Mouse (Mus musculus) kidney, postnatal 0 days (tissue): ENCODE data around the gene Tubgcp3. TPM values are rescaled to one million over a fixed set of nuclear protein-coding genes. Genes with fewer than 3 reads are reported as not detected.
A peak's percentile ranks its signal among the peaks of the same experiment; 100 is the strongest.

Experiments
- ATAC-seq: fragments of 200-750 bp; cut with Nextera tagmentation; replicated peaks from 2 replicates; pipeline ENCODE4 v1.8.0; 2017; ENCODE audit warnings: low read depth, moderate number of reproducible peaks, moderate TSS enrichment, moderate library complexity; ENCODE audit not compliant: low FRiP score
- DNase-seq: peaks from one replicate; pipeline ENCODE4 v3.0.0-alpha.2; 2016; ENCODE audit warnings: low spot score
- H3K27ac ChIP-seq: fragments of 300-500 bp; sonication (generic); 2 replicates; pipeline ENCODE4 v1.5.1; 2014; ENCODE audit warnings: mild to moderate bottlenecking
- H3K27me3 ChIP-seq: fragments of 300-500 bp; sonication (generic); 2 replicates; pipeline ENCODE4 v1.6.1; 2014; ENCODE audit warnings: low read length, mixed read lengths; ENCODE audit not compliant: insufficient read depth
- H3K36me3 ChIP-seq: fragments of 300-500 bp; sonication (generic); 2 replicates; pipeline ENCODE4 v1.6.1; 2014; ENCODE audit warnings: low read length, mixed read lengths; ENCODE audit not compliant: insufficient read depth
- H3K4me1 ChIP-seq: fragments of 300-500 bp; sonication (generic); replicated peaks from 2 replicates; pipeline ENCODE4 v1.6.1; 2014; ENCODE audit warnings: antibody characterized with exemption, low read length, mixed read lengths; ENCODE audit not compliant: insufficient read depth
- H3K4me2 ChIP-seq: fragments of 300-500 bp; sonication (generic); 2 replicates; pipeline ENCODE4 v1.6.1; 2014; ENCODE audit warnings: mild to moderate bottlenecking, low read length, moderate library complexity, mixed read lengths
- H3K4me3 ChIP-seq: fragments of 300-500 bp; sonication (generic); replicated peaks from 2 replicates; pipeline ENCODE4 v1.5.1; 2014; ENCODE audit warnings: low read depth, low read length
- H3K9ac ChIP-seq: fragments of 300-500 bp; sonication (generic); 2 replicates; pipeline ENCODE4 v1.6.1; 2014; ENCODE audit warnings: low read depth, low read length
- H3K9me3 ChIP-seq: fragments of 300-500 bp; sonication (generic); replicated peaks from 2 replicates; pipeline ENCODE4 v1.6.1; 2016; ENCODE audit warnings: low read length, inconsistent platforms, mixed read lengths
- CTCF ChIP-seq: IDR thresholded peaks from 2 replicates; pipeline ENCODE4 v1.5.1; 2016; ENCODE audit warnings: antibody characterized with exemption, low read depth, mild to moderate bottlenecking, moderate library complexity
- WGBS: fragments of 180-500 bp; shearing (Covaris S2); extraction: QIAGEN DNeasy Blood & Tissue Kit; methylation state at CpG from one replicate; pipeline ENCODE4 v1.1.7; 2014; 5-methylcytosine and 5-hydroxymethylcytosine counted together
- polyA plus RNA-seq: library from polyadenylated mRNA; unstranded; fragments of >200 nt; fragmentation: Nextera tagmentation; extraction: Ambion mirVana; gene quantifications from 2 replicates; pipeline ENCODE4 v1.2.1, GENCODE M21; 2015

Tubgcp3 gene
- polyA plus RNA-seq, 1 experiment from 2014 or later, result 28.4 TPM

- Histone ChIP-seq H3K4me1 (no peaks in the 10 kb centered on the region), H3K36me3 (peaks cover 33% of the 10 kb centered on the region), H3K4me2 (no peak overlapping the region)
These were observed 25.5 kb downstream of the Tubgcp3 start for GRCm38 (mm10) chr8:12646536-12646935.

GRCm38 (mm10) chr8:12644894-12645293 lies 27.2 kb downstream of the Tubgcp3 start:
- DNase-seq (peak; percentile 20), ATAC-seq (no peak)
- Histone ChIP-seq H3K36me3 (peaks cover 39% of the 10 kb centered on the region), H3K9me3 (no peaks in the 10 kb centered on the region), H3K27me3 (no peaks in the 10 kb centered on the region), H3K4me2 (no peak overlapping the region), H3K27ac (no peak overlapping the region), H3K4me1 (no peaks in the 10 kb centered on the region), H3K4me3 (no peak overlapping the region), H3K9ac (no peak overlapping the region)
- TF ChIP-seq CTCF, result peak; percentile 15; the same call in 1 of the 2 replicates
- WGBS, result 36% methylated on average over 7 of the region's 7 CpGs

More at GRCm38 (mm10) chr8:12646536-12646935, 25.5 kb downstream of the Tubgcp3 start:
- DNase-seq (no peak), ATAC-seq (0 out of 2 replicates have a peak, but pooled peaks have one; percentile 43)
- Histone ChIP-seq H3K27ac (no peak overlapping the region), H3K4me3 (no peak overlapping the region), H3K9ac (no peak overlapping the region), H3K9me3 (no peaks in the 10 kb centered on the region), H3K27me3 (no peaks in the 10 kb centered on the region)
- 64% methylated on average over 4 of the region's 4 CpGs for WGBS
- TF ChIP-seq CTCF, result no peak

GRCm38 (mm10) chr8:12644341-12644740 lies 27.7 kb downstream of the Tubgcp3 start:
- no peak for ATAC-seq

GRCm38 (mm10) chr8:12641527-12641926 lies 30.5 kb downstream of the Tubgcp3 start:
- Histone ChIP-seq H3K27ac (no peak overlapping the region), H3K4me2 (no peak overlapping the region), H3K27me3 (no peaks in the 10 kb centered on the region), H3K36me3 (peaks cover 38% of the 10 kb centered on the region), H3K9ac (no peak overlapping the region), H3K9me3 (no peaks in the 10 kb centered on the region), H3K4me3 (no peak overlapping the region), H3K4me1 (no peaks in the 10 kb centered on the region)
- 77% methylated on average over 6 of the region's 6 CpGs for WGBS
- DNase-seq (no peak), ATAC-seq (no peak)
- TF ChIP-seq CTCF, result no peak

More at GRCm38 (mm10) chr8:12644341-12644740, 27.7 kb downstream of the Tubgcp3 start:
- H3K9ac ChIP-seq, result no peak overlapping the region
- H3K9me3 ChIP-seq, result no peaks in the 10 kb centered on the region
- H3K36me3 ChIP-seq, result peaks cover 39% of the 10 kb centered on the region
- no peak for DNase-seq
- no peak overlapping the region for H3K4me2 ChIP-seq
- no peaks in the 10 kb centered on the region for H3K27me3 ChIP-seq
- no peak for TF ChIP-seq CTCF
- H3K27ac ChIP-seq, result no peak overlapping the region
- no peak overlapping the region for H3K4me3 ChIP-seq
- 90% methylated on average over 8 of the region's 8 CpGs for WGBS
- no peaks in the 10 kb centered on the region for H3K4me1 ChIP-seq

GRCm38 (mm10) chr8:12638446-12638845 lies 33.6 kb downstream of the Tubgcp3 start:
- no peak for TF ChIP-seq CTCF
- ATAC-seq (no peak), DNase-seq (no peak)
- Histone ChIP-seq H3K9ac (no peak overlapping the region), H3K4me1 (no peaks in the 10 kb centered on the region), H3K27me3 (no peaks in the 10 kb centered on the region), H3K4me3 (no peak overlapping the region), H3K27ac (no peak overlapping the region), H3K36me3 (peaks cover 52% of the 10 kb centered on the region), H3K9me3 (no peaks in the 10 kb centered on the region), H3K4me2 (no peak overlapping the region)
- 90% methylated on average over 11 of the region's 11 CpGs for WGBS

GRCm38 (mm10) chr8:12635366-12635765 lies 36.7 kb downstream of the Tubgcp3 start:
- no peak for DNase-seq
- no peak for TF ChIP-seq CTCF
- H3K27ac ChIP-seq, result no peak overlapping the region
- H3K4me2 ChIP-seq, result no peak overlapping the region
- no peaks in the 10 kb centered on the region for H3K9me3 ChIP-seq
- no peak for ATAC-seq
- H3K9ac ChIP-seq, result no peak overlapping the region
- peaks cover 54% of the 10 kb centered on the region for H3K36me3 ChIP-seq
- H3K27me3 ChIP-seq, result no peaks in the 10 kb centered on the region
- WGBS, result 74% methylated on average over 2 of the region's 2 CpGs
- no peak overlapping the region for H3K4me3 ChIP-seq
- no peaks in the 10 kb centered on the region for H3K4me1 ChIP-seq

- Histone ChIP-seq H3K27ac (no peak overlapping the region), H3K4me2 (no peak overlapping the region), H3K9me3 (no peaks in the 10 kb centered on the region), H3K9ac (no peak overlapping the region), H3K4me1 (no peaks in the 10 kb centered on the region), H3K27me3 (no peaks in the 10 kb centered on the region), H3K4me3 (no peak overlapping the region), H3K36me3 (peaks cover 35% of the 10 kb centered on the region; the same call in 1 of the 2 replicates)
- WGBS, result 39% methylated on average over 3 of the region's 3 CpGs
- peak; percentile 59; the same call in 1 of the 2 replicates for ATAC-seq
- peak; percentile 80 for TF ChIP-seq CTCF
- DNase-seq, result peak; percentile 69
These were observed 43.0 kb downstream of the Tubgcp3 start for GRCm38 (mm10) chr8:12629079-12629478.
